Mouse (Mus musculus): ENCODE data around the gene Thbs4.
A peak's percentile ranks its signal among the peaks of the same experiment; 100 is the strongest.

Thbs4 gene

GRCm38 (mm10) chr13:92759096-92759495 lies 35.5 kb downstream of the Thbs4 start:
- no peak for DNase-seq

GRCm38 (mm10) chr13:92757972-92758585 lies 36.5 kb downstream of the Thbs4 start:
- DNase-seq = no peak

GRCm38 (mm10) chr13:92755036-92755435 lies 39.6 kb downstream of the Thbs4 start:
- no peak for DNase-seq

GRCm38 (mm10) chr13:92753676-92754075 lies 40.9 kb downstream of the Thbs4 start:
- no peak for DNase-seq

- peak; percentile 94 to 96 for DNase-seq
Observed at GRCm38 (mm10) chr13:92751726-92752565, 42.7 kb downstream of the Thbs4 start.

GRCm38 (mm10) chr13:92750976-92751518 lies 43.6 kb downstream of the Thbs4 start:
- DNase-seq = peak; percentile 89 to 90

- no peak for DNase-seq
Observed at GRCm38 (mm10) chr13:92743337-92743736, 51.3 kb downstream of the Thbs4 start.

- no peak for DNase-seq
Observed at GRCm38 (mm10) chr13:92742886-92743285, 51.7 kb downstream of the Thbs4 start.

GRCm38 (mm10) chr13:92740671-92741270 lies 53.8 kb downstream of the Thbs4 start:
- peak; percentile 55 to 61 for DNase-seq

- no peak for DNase-seq
Observed at GRCm38 (mm10) chr13:92739858-92740257, 54.8 kb downstream of the Thbs4 start.

- DNase-seq = no peak
Observed at GRCm38 (mm10) chr13:92738821-92739220, 55.8 kb downstream of the Thbs4 start.

- peak; percentile 73 to 81 for DNase-seq
Observed at GRCm38 (mm10) chr13:92736516-92737300, 57.9 kb downstream of the Thbs4 start.

GRCm38 (mm10) chr13:92735693-92736092 lies 58.9 kb downstream of the Thbs4 start:
- no peak for DNase-seq

- peak; percentile 89 to 90 for DNase-seq
Observed at GRCm38 (mm10) chr13:92733741-92734140, 60.9 kb downstream of the Thbs4 start.

GRCm38 (mm10) chr13:92733252-92733651 lies 61.4 kb downstream of the Thbs4 start:
- DNase-seq = peak; percentile 81 to 82

- peak in 1 of 2 experiments; percentile 59 for DNase-seq
Observed at GRCm38 (mm10) chr13:92732836-92733235, 61.8 kb downstream of the Thbs4 start.

GRCm38 (mm10) chr13:92731811-92732210 lies 62.8 kb downstream of the Thbs4 start:
- DNase-seq = peak; percentile 64 to 66

GRCm38 (mm10) chr13:92729811-92730210 lies 64.8 kb downstream of the Thbs4 start:
- DNase-seq = no peak

GRCm38 (mm10) chr13:92722389-92722788 lies 72.2 kb downstream of the Thbs4 start:
- no peak for DNase-seq

GRCm38 (mm10) chr13:92721006-92721405 lies 73.6 kb downstream of the Thbs4 start:
- no peak for DNase-seq

- DNase-seq = no peak
Observed at GRCm38 (mm10) chr13:92717851-92718665, 76.6 kb downstream of the Thbs4 start.

- no peak for DNase-seq
Observed at GRCm38 (mm10) chr13:92712619-92713018, 82.0 kb downstream of the Thbs4 start.
